Mouse (Mus musculus) hindbrain, embryonic 11.5 days (tissue): ENCODE results near the gene St8sia2. TPM values are rescaled to one million over a fixed set of nuclear protein-coding genes. Genes with fewer than 3 reads are reported as not detected.

ENCODE experiments used
- ATAC-seq: fragments of 200-750 bp; cut with Nextera tagmentation; 2 replicates; pipeline ENCODE4 v1.8.0; 2017; ENCODE audit warnings: mild to moderate bottlenecking, moderate TSS enrichment, moderate library complexity; ENCODE audit not compliant: low FRiP score
- DNase-seq: peaks from one replicate; pipeline ENCODE4 v3.0.0-alpha.2; 2015; ENCODE audit warnings: low spot score
- H3K27ac ChIP-seq: fragments of 300-500 bp; sonication (generic); 2 replicates; pipeline ENCODE4 v1.5.1; 2014; ENCODE audit warnings: mild to moderate bottlenecking, low read depth, low read length
- H3K27me3 ChIP-seq: fragments of 300-500 bp; sonication (generic); 2 replicates; pipeline ENCODE4 v1.6.1; 2014; ENCODE audit warnings: mild to moderate bottlenecking, low read length, moderate library complexity, mixed read lengths; ENCODE audit not compliant: control insufficient read depth, insufficient read depth
- H3K36me3 ChIP-seq: fragments of 300-500 bp; sonication (generic); 2 replicates; pipeline ENCODE4 v1.6.1; 2014; ENCODE audit warnings: mild to moderate bottlenecking, low read length, moderate library complexity, mixed read lengths; ENCODE audit not compliant: control insufficient read depth, insufficient read depth
- H3K4me1 ChIP-seq: fragments of 300-500 bp; sonication (generic); replicated peaks from 2 replicates; pipeline ENCODE4 v1.6.1; 2014; ENCODE audit warnings: low read length, mixed read lengths; ENCODE audit not compliant: control insufficient read depth, insufficient read depth
- H3K4me2 ChIP-seq: fragments of 300-500 bp; sonication (generic); replicated peaks from 2 replicates; pipeline ENCODE4 v1.6.1; 2014; ENCODE audit warnings: mild to moderate bottlenecking, low read depth, low read length
- H3K4me3 ChIP-seq: fragments of 300-500 bp; sonication (generic); 2 replicates; pipeline ENCODE4 v1.5.1; 2014; ENCODE audit warnings: low read depth, low read length
- H3K9ac ChIP-seq: fragments of 300-500 bp; sonication (generic); 2 replicates; pipeline ENCODE4 v1.6.1; 2014; ENCODE audit warnings: low read depth, low read length
- H3K9me3 ChIP-seq: fragments of 300-500 bp; sonication (generic); 2 replicates; pipeline ENCODE4 v1.6.1; 2016; ENCODE audit warnings: low read length; ENCODE audit not compliant: control insufficient read depth
- whole genome bisulfite sequencing: fragments of 180-500 bp; shearing (Covaris S2); extraction: QIAGEN DNeasy Blood & Tissue Kit; methylation state at CpG from one replicate; pipeline ENCODE4 v1.1.7; 2014; 5-methylcytosine and 5-hydroxymethylcytosine counted together
- polyA plus RNA-seq: library from polyadenylated mRNA; unstranded; fragments of >200 nt; fragmentation: Nextera tagmentation; extraction: Ambion mirVana; gene quantifications from 2 replicates; pipeline ENCODE4 v1.2.1, GENCODE M21; 2014

Gene St8sia2
- polyA plus RNA-seq, 1 experiment from 2014 or later = 53.3 TPM

- Histone ChIP-seq H3K4me2 (no peak overlapping the region), H3K4me1 (no peaks in the 10 kb centered on the region), H3K27ac (no peak overlapping the region), H3K27me3 (no peaks in the 10 kb centered on the region), H3K36me3 (no peaks in the 10 kb centered on the region), H3K9me3 (no peaks in the 10 kb centered on the region), H3K9ac (no peak overlapping the region), H3K4me3 (no peak overlapping the region)
- DNase-seq (peak; percentile 89), ATAC-seq (peak; percentile 45; the same call in 1 of the 2 replicates)
- 11% methylated on average over 5 of the region's 5 CpGs for WGBS
These were observed 11.5 kb upstream of the St8sia2 start for GRCm38 (mm10) chr7:74025007-74025406.

- H3K4me1 ChIP-seq = no peaks in the 10 kb centered on the region
- WGBS = 47% methylated on average over 3 of the region's 3 CpGs
- no peak overlapping the region for H3K9ac ChIP-seq
- no peaks in the 10 kb centered on the region for H3K9me3 ChIP-seq
- H3K27ac ChIP-seq = no peak overlapping the region
- H3K36me3 ChIP-seq = no peaks in the 10 kb centered on the region
- no peak for DNase-seq
- no peaks in the 10 kb centered on the region for H3K27me3 ChIP-seq
- ATAC-seq = no peak
- H3K4me2 ChIP-seq = no peak overlapping the region
- no peak overlapping the region for H3K4me3 ChIP-seq
These were observed 10.7 kb upstream of the St8sia2 start for GRCm38 (mm10) chr7:74024171-74024570.

GRCm38 (mm10) chr7:74022571-74022970 is 9.1 kb upstream of the St8sia2 start:
- Histone ChIP-seq H3K27me3 (no peaks in the 10 kb centered on the region), H3K27ac (no peak overlapping the region), H3K9ac (no peak overlapping the region), H3K9me3 (no peaks in the 10 kb centered on the region), H3K36me3 (no peaks in the 10 kb centered on the region), H3K4me3 (no peak overlapping the region), H3K4me1 (no peaks in the 10 kb centered on the region), H3K4me2 (no peak overlapping the region)
- WGBS = 86% methylated on average over 2 of the region's 2 CpGs
- ATAC-seq (no peak), DNase-seq (no peak)

DNA sequence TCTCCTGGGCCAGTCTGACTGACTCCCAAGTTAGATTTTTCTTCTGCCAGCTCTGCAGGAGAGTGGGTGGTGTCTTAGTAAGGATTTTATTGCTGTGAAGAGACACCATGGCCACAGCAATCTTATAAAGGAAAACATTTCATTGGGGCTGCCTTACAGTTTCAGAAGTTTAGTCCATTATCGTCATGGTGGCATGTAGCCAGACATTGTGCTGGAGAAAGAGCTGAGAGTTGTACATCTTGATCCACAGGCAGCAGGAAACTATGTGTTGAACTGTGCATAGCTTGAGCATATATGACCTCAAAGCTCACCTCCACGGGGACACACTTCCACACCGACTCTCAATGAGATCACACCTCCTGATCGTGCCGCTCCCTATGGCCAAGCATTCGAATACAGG is 8.3 kb upstream of the St8sia2 start:
- 91% methylated on average over 6 of the region's 6 CpGs for WGBS
- H3K9me3 ChIP-seq = no peaks in the 10 kb centered on the region
- no peaks in the 10 kb centered on the region for H3K4me1 ChIP-seq
- DNase-seq = no peak
- no peak for ATAC-seq
- H3K4me3 ChIP-seq = no peak overlapping the region
- H3K9ac ChIP-seq = no peak overlapping the region
- H3K36me3 ChIP-seq = no peaks in the 10 kb centered on the region
- H3K4me2 ChIP-seq = no peak overlapping the region
- H3K27me3 ChIP-seq = no peaks in the 10 kb centered on the region
- no peak overlapping the region for H3K27ac ChIP-seq

GRCm38 (mm10) chr7:74016613-74017012 is 3.1 kb upstream of the St8sia2 start:
- Histone ChIP-seq H3K4me3 (no peak overlapping the region), H3K36me3 (no peaks in the 10 kb centered on the region), H3K4me2 (no peak overlapping the region), H3K27ac (no peak overlapping the region), H3K9ac (no peak overlapping the region), H3K27me3 (peaks cover 5% of the 10 kb centered on the region), H3K4me1 (no peaks in the 10 kb centered on the region), H3K9me3 (no peaks in the 10 kb centered on the region)
- 83% methylated on average over 2 of the region's 2 CpGs for WGBS
- DNase-seq (no peak), ATAC-seq (no peak)

GRCm38 (mm10) chr7:74012858-74013600 is 461 bp downstream of the St8sia2 start:
- peak overlapping the region; percentile 94 for H3K27ac ChIP-seq
- H3K4me2 ChIP-seq = peak overlapping the region; percentile 62
- H3K4me3 ChIP-seq = peak overlapping the region; percentile 89
- DNase-seq = peak; percentile 81
- peaks cover 4% of the 10 kb centered on the region for H3K4me1 ChIP-seq
- ATAC-seq = peak; percentile 65
- peak overlapping the region; percentile 99 for H3K9ac ChIP-seq
- no peaks in the 10 kb centered on the region for H3K36me3 ChIP-seq
- under 1% methylated on average over 62 of the region's 70 CpGs for WGBS
- no peaks in the 10 kb centered on the region for H3K9me3 ChIP-seq
- peaks cover 5% of the 10 kb centered on the region for H3K27me3 ChIP-seq

DNA sequence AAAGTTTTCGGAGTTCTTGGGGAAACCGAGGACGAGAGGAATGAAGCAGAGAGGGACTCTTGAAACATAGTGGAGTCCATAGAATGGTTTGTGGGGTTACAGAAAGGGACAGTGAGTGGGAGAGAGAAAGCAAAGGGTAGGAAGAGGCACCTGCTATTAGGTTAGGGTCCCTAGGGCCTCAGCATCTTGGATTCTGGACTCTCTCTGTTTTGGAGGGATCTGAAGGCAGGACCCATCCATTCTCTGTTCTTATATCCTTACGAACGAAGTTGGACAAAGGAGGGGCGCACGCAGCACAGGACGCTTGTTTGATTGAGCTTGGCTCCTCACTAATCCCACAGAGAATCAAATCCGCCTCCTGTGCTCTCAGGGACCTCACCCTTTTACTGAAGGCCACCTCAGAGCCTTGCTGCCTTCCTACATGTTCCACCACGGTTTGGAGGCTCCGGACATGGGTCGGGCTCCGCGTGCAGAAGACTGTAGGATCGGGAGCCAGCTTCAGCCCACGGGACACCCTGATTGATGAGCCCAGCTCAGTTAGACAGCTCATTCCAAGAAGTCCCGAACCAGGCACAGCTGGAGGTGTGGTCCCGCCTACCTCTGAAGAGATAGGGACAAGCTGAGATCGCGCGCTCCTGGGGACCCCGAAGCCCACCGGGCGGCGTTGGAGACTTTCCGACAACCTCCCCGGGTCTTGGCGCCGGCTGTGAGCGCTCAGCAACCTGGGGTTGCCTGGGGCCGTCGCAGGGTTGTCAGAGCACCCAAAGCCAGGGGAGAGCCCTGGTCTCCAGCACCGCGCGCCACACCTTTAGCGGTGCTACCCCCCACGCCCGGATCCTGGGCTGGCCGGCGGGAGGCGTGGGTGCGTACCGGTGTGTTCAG is 1.3 kb downstream of the St8sia2 start:
- WGBS = 3% methylated on average over 43 of the region's 43 CpGs
- peak overlapping the region; percentile 99 for H3K9ac ChIP-seq
- no peaks in the 10 kb centered on the region for H3K9me3 ChIP-seq
- ATAC-seq = peak; percentile 39
- peak overlapping the region; percentile 94 for H3K27ac ChIP-seq
- DNase-seq = peak; percentile 71
- H3K4me2 ChIP-seq = peak overlapping the region; percentile 62
- H3K4me3 ChIP-seq = peak overlapping the region; percentile 89
- H3K4me1 ChIP-seq = peaks cover 10% of the 10 kb centered on the region
- H3K27me3 ChIP-seq = peaks cover 5% of the 10 kb centered on the region
- no peaks in the 10 kb centered on the region for H3K36me3 ChIP-seq

DNA sequence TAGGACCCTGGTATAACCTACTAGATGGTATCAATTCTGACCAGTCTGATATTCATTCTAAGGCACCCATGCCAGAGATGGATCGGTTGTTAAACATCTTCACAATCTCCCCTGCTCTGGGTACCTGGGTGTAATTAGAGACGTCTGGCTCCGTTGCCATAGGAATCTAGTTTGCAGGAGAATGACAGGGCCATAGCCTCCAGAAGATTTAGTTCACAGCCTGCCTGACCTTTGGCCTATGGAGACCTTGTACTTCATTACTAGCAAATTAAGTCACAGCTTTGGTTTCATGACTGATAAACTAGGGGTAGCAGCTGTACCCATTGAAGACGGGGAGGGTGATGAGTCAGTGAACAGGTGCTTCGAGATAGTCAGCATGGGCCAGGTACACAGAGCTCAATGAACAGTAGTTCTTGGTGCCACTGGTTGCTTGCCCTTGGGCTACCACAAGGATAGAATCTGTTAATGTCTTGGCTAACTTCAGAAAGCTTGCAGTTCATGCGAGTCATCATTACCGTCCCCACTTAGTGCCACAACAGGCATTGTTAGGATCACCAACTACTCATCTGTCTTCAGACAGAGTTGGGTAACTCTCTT is 4.4 kb downstream of the St8sia2 start:
- Histone ChIP-seq H3K27ac (no peak overlapping the region), H3K4me1 (peaks cover 15% of the 10 kb centered on the region), H3K9me3 (no peaks in the 10 kb centered on the region), H3K9ac (no peak overlapping the region), H3K4me2 (no peak overlapping the region), H3K27me3 (no peaks in the 10 kb centered on the region), H3K4me3 (no peak overlapping the region), H3K36me3 (no peaks in the 10 kb centered on the region)
- WGBS = 48% methylated on average over 7 of the region's 7 CpGs
- DNase-seq = no peak
- ATAC-seq = no peak
